Mouse (Mus musculus): ENCODE measurements around the gene Ptpn14. TPM values are rescaled to one million over a fixed set of nuclear protein-coding genes. Genes with fewer than 3 reads are reported as not detected.

Ptpn14 gene
- polyA plus RNA-seq, 2 experiments from 2014 or later = 0.11 to 0.38 TPM

DNA sequence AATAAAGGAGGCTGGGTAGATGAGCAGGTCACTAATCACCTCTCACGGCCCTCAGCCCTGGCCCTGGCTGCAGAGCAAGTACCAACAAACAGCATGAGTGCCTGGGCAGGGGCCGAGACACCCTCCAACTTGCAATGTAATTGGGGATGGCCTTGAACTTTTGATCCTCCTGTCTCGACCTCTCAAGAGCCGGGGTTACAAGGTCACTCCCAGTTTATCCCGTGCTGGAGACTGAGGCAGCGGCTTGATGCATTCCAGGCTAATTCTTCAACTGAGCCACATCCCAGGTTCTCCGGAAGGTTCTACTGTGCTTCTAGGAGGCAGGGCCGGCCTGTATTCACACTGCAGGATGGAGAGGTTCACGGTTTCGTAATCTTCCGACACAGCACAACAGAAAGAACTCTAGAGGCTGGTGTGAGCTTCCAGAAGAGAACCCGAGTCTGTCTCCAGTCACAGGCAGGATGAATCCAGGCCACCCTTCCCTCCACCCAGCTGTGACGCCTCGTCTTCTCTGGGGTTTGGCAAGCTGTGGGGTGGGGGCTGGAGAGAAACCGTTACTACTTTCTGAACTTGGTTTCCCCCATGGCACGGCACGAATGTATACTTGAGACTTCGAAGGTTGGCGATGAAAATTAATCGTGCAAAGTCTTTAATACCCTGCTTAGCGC is 185.2 kb downstream of the Ptpn14 start:
- no peak for ATAC-seq

DNA sequence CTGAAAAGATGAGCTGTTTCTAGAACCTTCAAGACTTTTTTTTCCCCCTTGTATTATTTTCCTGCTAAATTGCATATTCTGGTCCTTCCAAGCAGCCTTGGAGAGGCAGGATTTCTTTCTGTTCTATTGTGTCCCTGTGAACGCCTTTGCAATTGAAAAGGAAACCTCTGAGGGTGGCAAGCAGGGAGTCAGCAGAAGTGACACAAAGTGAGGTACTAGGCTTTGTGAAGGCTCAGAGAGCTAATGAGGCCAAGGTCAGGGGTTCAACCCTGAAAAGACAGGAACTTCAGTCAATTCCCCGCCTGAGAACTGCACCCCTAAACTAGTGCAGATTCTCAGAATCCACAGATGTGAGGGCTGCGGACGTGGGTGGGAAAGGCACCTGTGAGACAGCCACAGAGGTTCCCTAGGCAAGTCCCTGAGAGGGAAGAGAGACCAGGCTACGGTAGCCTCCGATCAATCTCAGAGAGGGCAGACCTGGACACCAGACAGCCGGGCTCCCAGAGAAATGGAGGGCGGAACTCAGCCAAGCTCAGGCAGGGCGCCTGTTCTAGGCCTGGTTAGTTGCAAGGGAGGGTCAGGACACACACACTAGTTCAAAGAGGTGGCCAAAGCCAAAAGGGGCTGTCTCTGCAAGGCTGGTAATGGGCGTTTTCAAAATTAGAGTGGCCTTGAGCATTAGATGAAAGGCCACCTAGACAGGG is 188.5 kb downstream of the Ptpn14 start:
- ATAC-seq = no peak

GRCm38 (mm10) chr1:189917126-189917500 is 189.0 kb downstream of the Ptpn14 start:
- ATAC-seq = no peak

GRCm38 (mm10) chr1:189919756-189920155 is 191.7 kb downstream of the Ptpn14 start:
- no peak for ATAC-seq

DNA sequence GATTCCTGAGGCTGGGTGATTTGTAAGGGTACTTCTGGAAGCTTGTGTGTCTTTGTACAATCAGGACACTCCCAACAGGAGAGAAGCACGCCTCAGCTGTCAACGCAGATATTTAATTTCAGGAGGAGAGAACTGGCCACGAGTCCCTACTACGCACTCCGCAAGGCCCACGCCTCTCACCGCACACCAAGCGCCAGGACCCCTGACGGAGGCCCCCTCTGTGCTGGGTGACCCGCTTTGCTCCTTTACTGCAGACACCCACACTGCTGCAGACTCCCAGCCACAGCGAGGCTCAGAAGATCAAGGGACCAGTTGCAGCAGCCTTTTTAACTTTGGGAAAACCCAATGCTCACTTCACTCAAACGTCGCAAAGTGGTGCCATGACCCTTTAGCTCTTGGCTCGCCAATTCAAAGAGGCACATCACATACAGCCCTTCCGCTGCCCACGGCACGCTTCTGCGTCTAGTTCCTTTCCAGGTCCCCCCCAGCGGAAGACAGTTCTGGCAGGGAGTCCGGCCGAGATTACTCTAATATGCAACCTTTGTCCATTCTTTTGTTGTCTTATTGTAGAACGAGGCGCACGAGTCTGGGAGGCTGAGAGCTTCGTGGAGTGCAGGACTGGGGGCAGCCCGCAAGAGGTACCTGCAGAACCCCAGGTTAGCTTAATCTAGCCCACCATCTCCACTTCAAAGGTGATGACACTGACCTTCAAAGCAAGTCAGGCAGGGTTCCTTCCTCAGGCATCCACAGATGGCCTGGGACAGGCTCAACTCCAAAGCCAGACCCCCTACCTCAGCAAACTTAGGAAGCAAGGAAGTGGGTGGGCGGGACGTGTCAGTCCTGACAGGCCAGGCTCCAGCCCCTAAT is 192.9 kb downstream of the Ptpn14 start:
- ATAC-seq = peak; percentile 9

GRCm38 (mm10) chr1:189921568-189921817 is 193.4 kb downstream of the Ptpn14 start:
- ATAC-seq = no peak

GRCm38 (mm10) chr1:189921818-189922592 is 193.9 kb downstream of the Ptpn14 start, which contains the start of gene Smyd2:
Gene Smyd2 (minus strand): TSS chr1:189922363.
- ATAC-seq = peak; percentile 76

DNA sequence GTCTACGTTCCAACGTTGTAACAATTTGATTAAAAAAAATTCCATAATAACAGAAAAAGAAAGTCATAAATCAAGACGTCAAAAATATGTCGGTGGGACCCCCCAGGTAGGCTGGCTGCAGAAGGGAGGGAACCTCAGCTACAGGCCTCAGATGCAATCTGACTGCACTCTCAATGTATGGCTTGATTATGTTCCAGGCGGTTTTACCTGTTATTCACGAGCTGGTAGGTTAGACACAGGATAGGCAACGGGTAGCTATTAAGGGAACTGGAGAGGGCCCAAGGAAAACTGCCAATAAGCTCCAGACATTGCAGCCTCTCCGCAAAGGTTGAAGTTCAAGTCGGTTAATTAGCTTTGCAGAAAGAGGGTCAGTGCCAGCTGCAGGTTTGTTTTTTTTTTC is 194.7 kb downstream of the Ptpn14 start:
- no peak for ATAC-seq

DNA sequence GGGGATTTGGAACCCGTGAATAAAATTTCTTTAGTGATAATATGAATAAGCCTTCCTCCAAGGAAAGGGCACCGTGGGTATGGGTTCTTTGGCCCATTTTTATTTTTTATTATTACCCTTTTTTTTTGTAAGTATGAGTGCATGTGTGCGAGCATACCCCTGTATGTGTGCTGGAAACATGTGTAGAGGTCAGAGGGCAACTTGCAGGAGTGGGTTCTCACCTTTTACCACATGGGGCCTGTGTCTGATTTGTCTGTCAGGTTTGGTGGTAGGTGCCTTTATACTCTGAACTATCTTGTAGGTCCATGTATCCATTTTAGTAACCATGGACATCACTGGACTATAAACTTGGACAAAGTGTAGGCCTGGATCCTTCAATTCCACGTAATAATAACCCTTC is 195.1 kb downstream of the Ptpn14 start:
- no peak for ATAC-seq

DNA sequence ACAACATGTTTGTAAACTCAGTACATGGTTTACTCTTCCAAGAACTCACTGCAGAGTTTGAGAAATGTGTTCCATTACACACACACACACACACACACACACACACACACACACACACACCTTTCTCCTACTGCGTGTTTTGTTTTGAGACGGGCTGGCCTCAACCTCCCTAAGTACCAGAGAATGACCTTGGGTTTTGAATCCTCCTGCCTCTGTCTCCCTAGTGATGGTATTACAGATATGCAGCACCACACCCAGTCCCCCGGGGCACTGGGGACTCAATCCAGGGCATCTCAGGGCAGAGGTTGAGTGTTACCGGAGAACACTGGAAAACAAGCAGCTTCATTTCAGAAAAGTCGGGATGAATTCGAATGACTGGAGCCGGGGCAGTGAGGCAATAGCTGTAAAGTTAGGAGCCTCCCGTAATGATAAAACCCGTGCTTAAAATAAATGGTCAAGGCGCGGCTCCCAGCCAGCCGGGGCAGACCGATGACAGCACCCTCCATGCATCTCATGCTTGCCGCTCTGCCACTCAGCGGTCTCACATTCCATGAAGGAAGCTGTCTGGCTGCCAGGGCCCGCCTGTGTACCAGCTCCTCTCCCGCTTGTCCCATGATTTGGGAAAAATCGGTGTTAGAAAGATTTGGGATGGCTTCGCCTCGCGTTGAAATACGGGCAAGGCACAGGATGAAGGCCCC is 196.0 kb downstream of the Ptpn14 start:
- no peak for ATAC-seq

DNA sequence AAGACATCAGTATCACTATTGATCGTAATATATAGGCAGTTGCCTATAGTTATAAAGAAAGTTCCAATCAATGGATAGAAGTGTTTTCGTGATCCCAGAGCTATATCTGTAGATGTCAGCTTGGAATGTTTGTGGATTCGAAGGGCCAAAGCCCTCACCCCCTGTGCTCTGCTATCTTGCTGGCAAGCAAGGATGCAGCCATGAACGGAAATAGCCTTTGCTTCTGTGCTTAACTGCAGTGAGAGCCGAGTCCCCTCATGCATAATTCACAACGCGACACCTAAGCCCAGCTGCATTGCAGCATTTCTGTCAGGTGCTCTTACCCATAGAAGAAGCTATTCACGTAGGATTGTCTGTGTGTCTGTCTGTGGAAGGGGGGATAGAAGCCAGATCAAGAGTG is 198.2 kb downstream of the Ptpn14 start:
- ATAC-seq = no peak

Other genes starting within 250 kb of the Ptpn14 start
- 1 to 10 TPM; 1.7 to 4.8 TPM for gene Cenpf, start 40.2 kb upstream of the Ptpn14 start, polyA plus RNA-seq (2017; shearing (Covaris generic))
- 1 to 10 TPM; 6.7 to 8.9 TPM for gene Smyd2, start 194.1 kb downstream of the Ptpn14 start, polyA plus RNA-seq (2017; shearing (Covaris generic))

Data from CD4-positive, CD25-positive, alpha-beta regulatory T cell, adult 4 months (primary cell).